Mouse (Mus musculus): ENCODE measurements around the gene Alox5. TPM values are rescaled to one million over a fixed set of nuclear protein-coding genes. Genes with fewer than 3 reads are reported as not detected.

The Alox5 gene
- polyA plus RNA-seq, 1 experiment, result not detected

- no peak for TF ChIP-seq CTCF (IDR thresholded peaks at IDR 0.05; ENCODE audit: insufficient read depth, low read depth, low read length)
- no peak for TF ChIP-seq POLR2A (IDR thresholded peaks at IDR 0.05; ENCODE audit: insufficient read depth, low read depth, low read length)
- Histone ChIP-seq H3K4me1 (ENCODE audit: control insufficient read depth, insufficient read depth, low read length) (peaks cover 11% of the 10 kb centered on the region), H3K27ac (ENCODE audit: insufficient read depth, low read depth, low read length) (no peak overlapping the region), H3K4me3 (ENCODE audit: insufficient read depth, low read depth, low read length) (no peak overlapping the region)
- 84% methylated on average over 3 of the region's 3 CpGs for WGBS
Measured at GRCm38 (mm10) chr6:116411716-116412115, 49.3 kb downstream of the Alox5 start.

- Histone ChIP-seq H3K27ac (ENCODE audit: insufficient read depth, low read depth, low read length) (no peak overlapping the region), H3K4me3 (ENCODE audit: insufficient read depth, low read depth, low read length) (no peak overlapping the region), H3K4me1 (ENCODE audit: control insufficient read depth, insufficient read depth, low read length) (peaks cover 19% of the 10 kb centered on the region)
- WGBS, result 98% methylated on average over 10 of the region's 10 CpGs
- TF ChIP-seq POLR2A (IDR thresholded peaks at IDR 0.05; ENCODE audit: insufficient read depth, low read depth, low read length) (no peak), CTCF (IDR thresholded peaks at IDR 0.05; ENCODE audit: insufficient read depth, low read depth, low read length) (no peak)
Measured at GRCm38 (mm10) chr6:116410436-116410835, 50.5 kb downstream of the Alox5 start.

GRCm38 (mm10) chr6:116407956-116408657 lies 52.9 kb downstream of the Alox5 start:
- H3K27ac ChIP-seq (ENCODE audit: insufficient read depth, low read depth, low read length), result peak overlapping the region; percentile 42
- H3K4me3 ChIP-seq (ENCODE audit: insufficient read depth, low read depth, low read length), result no peak overlapping the region
- no peak for TF ChIP-seq CTCF (IDR thresholded peaks at IDR 0.05; ENCODE audit: insufficient read depth, low read depth, low read length)
- TF ChIP-seq POLR2A (IDR thresholded peaks at IDR 0.05; ENCODE audit: insufficient read depth, low read depth, low read length), result no peak
- peaks cover 24% of the 10 kb centered on the region for H3K4me1 ChIP-seq (ENCODE audit: control insufficient read depth, insufficient read depth, low read length)
- WGBS, result 64% methylated on average over 6 of the region's 6 CpGs

GRCm38 (mm10) chr6:116407216-116407615 lies 53.8 kb downstream of the Alox5 start:
- TF ChIP-seq POLR2A (IDR thresholded peaks at IDR 0.05; ENCODE audit: insufficient read depth, low read depth, low read length), result no peak
- TF ChIP-seq CTCF (IDR thresholded peaks at IDR 0.05; ENCODE audit: insufficient read depth, low read depth, low read length), result no peak
- Histone ChIP-seq H3K4me3 (ENCODE audit: insufficient read depth, low read depth, low read length) (no peak overlapping the region), H3K27ac (ENCODE audit: insufficient read depth, low read depth, low read length) (no peak overlapping the region), H3K4me1 (ENCODE audit: control insufficient read depth, insufficient read depth, low read length) (peaks cover 24% of the 10 kb centered on the region)
- WGBS, result 94% methylated on average over 4 of the region's 4 CpGs

- Histone ChIP-seq H3K4me1 (ENCODE audit: control insufficient read depth, insufficient read depth, low read length) (peaks cover 26% of the 10 kb centered on the region), H3K27ac (ENCODE audit: insufficient read depth, low read depth, low read length) (peak overlapping the region; percentile 38; the same call in 1 of the 2 replicates), H3K4me3 (ENCODE audit: insufficient read depth, low read depth, low read length) (no peak overlapping the region)
- 50% methylated on average over 5 of the region's 5 CpGs for WGBS
- TF ChIP-seq POLR2A (IDR thresholded peaks at IDR 0.05; ENCODE audit: insufficient read depth, low read depth, low read length), result no peak
- no peak for TF ChIP-seq CTCF (IDR thresholded peaks at IDR 0.05; ENCODE audit: insufficient read depth, low read depth, low read length)
Measured at GRCm38 (mm10) chr6:116406680-116407079, 54.3 kb downstream of the Alox5 start.

GRCm38 (mm10) chr6:116406152-116406551 lies 54.8 kb downstream of the Alox5 start:
- Histone ChIP-seq H3K4me1 (ENCODE audit: control insufficient read depth, insufficient read depth, low read length) (peaks cover 27% of the 10 kb centered on the region), H3K4me3 (ENCODE audit: insufficient read depth, low read depth, low read length) (no peak overlapping the region), H3K27ac (ENCODE audit: insufficient read depth, low read depth, low read length) (peak overlapping the region; percentile 38; the same call in 1 of the 2 replicates)
- 68% methylated on average over 2 of the region's 2 CpGs for WGBS
- no peak for TF ChIP-seq POLR2A (IDR thresholded peaks at IDR 0.05; ENCODE audit: insufficient read depth, low read depth, low read length)
- no peak for TF ChIP-seq CTCF (IDR thresholded peaks at IDR 0.05; ENCODE audit: insufficient read depth, low read depth, low read length)

GRCm38 (mm10) chr6:116405715-116406114 lies 55.3 kb downstream of the Alox5 start:
- Histone ChIP-seq H3K4me1 (ENCODE audit: control insufficient read depth, insufficient read depth, low read length) (peaks cover 31% of the 10 kb centered on the region), H3K27ac (ENCODE audit: insufficient read depth, low read depth, low read length) (peak overlapping the region; percentile 34), H3K4me3 (ENCODE audit: insufficient read depth, low read depth, low read length) (no peak overlapping the region)
- TF ChIP-seq CTCF (IDR thresholded peaks at IDR 0.05; ENCODE audit: insufficient read depth, low read depth, low read length) (no peak), POLR2A (IDR thresholded peaks at IDR 0.05; ENCODE audit: insufficient read depth, low read depth, low read length) (no peak)
- WGBS, result 64% methylated on average over 5 of the region's 5 CpGs

GRCm38 (mm10) chr6:116405243-116405642 lies 55.7 kb downstream of the Alox5 start:
- H3K4me3 ChIP-seq (ENCODE audit: insufficient read depth, low read depth, low read length), result no peak overlapping the region
- no peak for TF ChIP-seq CTCF (IDR thresholded peaks at IDR 0.05; ENCODE audit: insufficient read depth, low read depth, low read length)
- TF ChIP-seq POLR2A (IDR thresholded peaks at IDR 0.05; ENCODE audit: insufficient read depth, low read depth, low read length), result no peak
- 41% methylated on average over 9 of the region's 9 CpGs for WGBS
- peak overlapping the region; percentile 34 for H3K27ac ChIP-seq (ENCODE audit: insufficient read depth, low read depth, low read length)
- H3K4me1 ChIP-seq (ENCODE audit: control insufficient read depth, insufficient read depth, low read length), result peaks cover 31% of the 10 kb centered on the region

GRCm38 (mm10) chr6:116402426-116402825 lies 58.6 kb downstream of the Alox5 start:
- H3K4me1 ChIP-seq (ENCODE audit: control insufficient read depth, insufficient read depth, low read length), result peaks cover 25% of the 10 kb centered on the region
- whole genome bisulfite sequencing, result 94% methylated on average over 3 of the region's 3 CpGs
- TF ChIP-seq POLR2A (IDR thresholded peaks at IDR 0.05; ENCODE audit: insufficient read depth, low read depth, low read length), result no peak
- no peak for TF ChIP-seq CTCF (IDR thresholded peaks at IDR 0.05; ENCODE audit: insufficient read depth, low read depth, low read length)
- no peak overlapping the region for H3K4me3 ChIP-seq (ENCODE audit: insufficient read depth, low read depth, low read length)
- H3K27ac ChIP-seq (ENCODE audit: insufficient read depth, low read depth, low read length), result no peak overlapping the region
